Mouse (Mus musculus): ENCODE results near the gene Slit1.

The Slit1 gene

DNA sequence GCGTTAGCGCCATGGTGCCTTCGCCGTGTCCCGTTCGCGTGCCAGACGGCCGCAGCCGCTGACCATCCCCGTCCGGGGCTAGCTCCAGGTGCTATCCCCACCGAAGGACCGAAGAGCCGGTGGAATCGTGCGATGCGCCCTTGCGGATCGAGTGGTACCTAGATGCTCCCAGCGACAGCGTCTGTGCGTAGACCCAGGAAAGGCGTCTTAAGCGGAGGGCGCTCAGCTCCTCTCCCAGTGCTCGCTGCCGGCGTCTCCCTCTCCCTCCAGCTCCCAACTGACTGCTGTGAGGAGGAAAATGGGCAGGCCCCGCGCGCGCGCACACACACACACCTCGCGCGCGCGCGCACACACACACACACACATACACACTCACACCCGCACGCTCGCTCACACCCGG is at the start of gene Slit1:
Slit1 (minus strand) TSS at position 270 of the 400 bp plus-strand sequence.
- DNase-seq (ENCODE audit: low spot score), result no peak

DNA sequence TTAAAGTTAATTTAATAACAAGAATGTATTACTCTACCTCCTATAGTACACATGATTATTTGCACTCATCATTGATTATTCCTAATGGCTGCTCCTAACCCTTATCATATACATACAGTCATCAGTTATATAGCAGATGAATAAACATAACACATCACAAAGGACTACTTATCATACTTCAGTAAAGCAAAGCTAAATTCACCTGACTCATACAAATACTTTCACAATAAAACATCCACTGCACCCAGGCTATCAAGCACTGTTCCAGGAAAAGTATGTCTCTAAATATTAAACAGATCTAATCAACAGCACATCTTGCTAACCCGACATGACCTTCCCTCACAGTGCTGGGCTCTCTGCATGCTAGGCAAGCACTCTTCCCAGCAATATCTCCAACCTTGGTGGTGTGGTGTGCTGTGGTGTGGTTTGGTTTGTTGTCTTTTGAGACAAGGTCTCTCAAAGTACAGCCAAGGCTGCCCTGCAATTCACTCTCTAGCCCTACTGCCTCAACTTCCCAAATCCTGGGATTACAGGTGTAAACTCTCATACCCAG is 49.5 kb upstream of the Slit1 start:
- no peak for DNase-seq (ENCODE audit: low spot score)

DNA sequence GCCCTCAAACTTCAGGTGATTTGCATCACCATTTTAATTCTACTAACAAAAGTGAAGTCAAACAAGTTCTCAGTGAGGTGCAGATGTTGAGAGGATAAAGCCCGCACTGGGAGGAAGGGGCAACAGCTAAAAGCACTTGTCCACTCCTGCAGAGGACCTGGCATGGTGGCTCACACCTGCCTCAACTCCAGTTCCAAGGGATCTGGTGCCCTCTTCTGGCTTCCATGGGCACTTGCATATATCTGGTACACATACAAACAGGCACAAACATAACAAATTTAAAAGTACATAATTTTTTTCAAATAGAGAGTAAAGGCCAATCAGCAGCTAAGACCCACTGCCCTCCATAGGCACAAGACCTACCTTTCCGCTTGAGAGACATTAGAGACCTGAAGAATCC is 47.9 kb upstream of the Slit1 start:
- no peak for DNase-seq (ENCODE audit: low spot score)

GRCm38 (mm10) chr19:41789110-41789961 is 45.9 kb upstream of the Slit1 start:
- no peak for DNase-seq (ENCODE audit: low spot score)

GRCm38 (mm10) chr19:41786896-41787295 is 43.4 kb upstream of the Slit1 start:
- no peak for DNase-seq (ENCODE audit: low spot score)

DNA sequence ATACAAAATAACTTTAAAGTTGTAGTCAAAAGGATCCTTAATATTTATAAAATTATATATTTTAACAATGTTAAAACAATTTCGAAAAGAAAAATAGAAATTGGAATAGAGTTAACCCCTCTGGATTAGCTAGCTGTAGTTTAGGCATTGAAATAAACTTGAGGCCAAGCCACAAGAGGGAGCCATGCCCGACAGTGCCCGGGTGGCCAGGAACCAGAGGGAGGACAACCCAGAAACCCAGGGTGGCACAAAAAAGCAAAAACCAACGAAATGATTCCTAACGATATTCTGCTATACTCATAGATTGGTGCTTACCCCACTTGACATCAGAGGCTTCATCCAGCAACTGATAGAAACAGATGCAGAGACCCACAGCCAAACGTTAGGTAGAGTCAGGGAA is 34.0 kb upstream of the Slit1 start:
- DNase-seq (ENCODE audit: low spot score), result no peak

DNA sequence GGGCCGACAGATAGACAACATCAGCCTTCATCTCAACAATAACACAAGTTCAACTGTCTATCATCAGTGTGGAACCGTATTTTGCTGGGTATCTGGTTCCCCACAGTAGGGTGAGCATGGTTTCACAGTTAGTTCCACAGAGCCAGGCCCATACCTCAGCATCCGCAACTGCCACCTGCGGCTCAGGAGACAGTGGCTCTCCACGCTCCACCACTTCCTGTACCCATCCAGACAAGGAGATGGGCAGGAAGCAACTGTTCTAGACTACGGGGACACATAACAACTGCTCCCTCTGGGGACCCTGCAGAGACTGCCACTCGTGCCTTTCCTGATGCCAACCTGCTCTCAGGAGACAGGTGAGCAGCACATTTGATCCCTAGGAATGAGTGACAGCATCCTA is 25.2 kb upstream of the Slit1 start:
- no peak for DNase-seq (ENCODE audit: low spot score)

DNA sequence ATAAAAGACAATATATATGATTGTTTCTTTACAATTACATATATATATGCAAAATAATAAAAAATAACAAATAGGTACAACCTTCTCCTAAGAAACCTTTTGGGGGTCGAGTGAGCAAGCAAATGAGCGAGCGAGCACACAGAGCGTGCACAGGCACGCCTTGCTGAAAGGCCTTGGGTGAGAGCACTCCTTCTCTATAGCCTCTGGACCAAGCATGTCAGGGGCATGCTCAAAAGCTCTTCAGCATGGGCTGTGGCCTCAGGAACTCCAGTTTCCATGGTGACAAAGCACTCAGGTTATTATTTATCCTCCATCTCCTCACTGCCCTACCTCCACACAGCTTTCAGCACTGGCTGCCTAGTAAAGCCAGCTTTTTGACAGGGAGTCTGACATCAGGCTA is 23.2 kb upstream of the Slit1 start:
- no peak for DNase-seq (ENCODE audit: low spot score)

DNA sequence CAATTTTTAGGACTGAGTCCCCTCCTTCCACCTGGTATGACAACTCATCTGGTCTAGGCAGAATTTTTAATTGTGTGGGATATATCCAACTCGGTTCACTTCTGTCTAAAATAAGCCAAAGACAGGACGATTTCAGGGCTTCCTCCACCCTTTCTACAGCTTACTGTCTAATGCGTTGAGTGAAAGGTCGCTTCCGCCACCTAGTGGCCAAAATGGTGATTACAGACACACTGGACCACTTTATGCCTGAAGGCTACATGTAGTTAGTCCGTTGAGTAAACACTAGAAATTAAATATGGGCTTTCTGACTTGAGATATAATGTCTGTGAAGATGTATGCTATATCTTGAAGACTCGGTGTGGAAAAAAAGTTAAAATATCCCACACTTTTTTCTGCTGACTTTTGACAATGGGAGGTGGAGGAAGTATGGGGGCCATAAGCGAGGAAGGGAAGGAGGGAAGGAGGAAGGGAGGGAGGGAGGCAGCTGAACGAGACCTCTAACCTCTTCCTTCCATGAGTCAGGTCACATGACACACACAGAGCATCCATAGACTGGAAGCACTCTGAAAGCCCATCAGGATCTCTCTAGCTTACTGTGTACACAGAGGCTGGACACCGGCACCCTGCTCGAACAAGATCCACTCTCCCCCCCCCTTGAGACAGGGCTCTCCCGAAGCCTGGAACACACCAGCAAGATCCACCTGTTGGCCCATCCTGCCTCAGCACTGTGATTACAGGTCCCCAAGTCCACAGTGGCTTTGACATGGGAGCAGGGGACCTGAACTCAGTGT is 20.6 kb upstream of the Slit1 start:
- peak; percentile 87 for DNase-seq (ENCODE audit: low spot score)

DNA sequence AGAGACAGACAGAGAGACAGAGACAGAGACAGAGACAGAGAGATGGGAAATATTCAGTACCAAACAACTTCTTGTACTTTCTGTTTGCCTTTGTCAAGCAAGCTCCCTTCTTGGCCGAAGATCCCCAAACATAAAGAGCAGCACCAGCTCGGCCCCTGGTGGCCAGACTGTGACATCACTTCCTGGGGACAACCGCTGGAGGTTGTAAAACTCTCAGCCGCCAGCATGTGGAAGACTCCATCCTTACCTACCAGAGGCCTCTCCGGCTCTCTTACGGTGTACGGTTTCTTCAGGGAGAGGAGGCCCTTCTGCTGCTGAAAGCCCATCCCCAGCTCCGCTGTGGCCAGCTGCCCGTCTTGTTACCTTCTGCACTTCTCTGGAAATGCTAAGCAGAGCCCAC is 18.1 kb upstream of the Slit1 start:
- DNase-seq (ENCODE audit: low spot score), result no peak

DNA sequence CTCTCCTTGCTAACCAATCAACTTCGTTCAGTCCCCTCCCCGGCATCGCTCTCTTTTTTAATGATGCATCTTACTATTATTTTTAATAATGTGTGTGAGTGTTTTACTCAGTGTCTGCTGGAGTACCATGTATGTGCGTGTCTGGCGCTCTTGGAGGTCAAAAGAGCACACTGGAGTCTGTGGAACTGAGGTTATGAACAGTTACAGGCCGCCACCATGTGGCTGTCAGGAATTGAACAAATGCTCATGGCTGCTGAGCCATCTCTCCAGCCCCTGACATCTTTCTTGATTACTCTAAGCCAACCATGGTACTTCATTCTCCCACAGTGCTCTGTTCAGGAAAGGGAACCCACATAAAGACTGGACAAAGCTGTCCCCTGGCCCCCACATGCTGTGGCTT is 16.3 kb upstream of the Slit1 start:
- no peak for DNase-seq (ENCODE audit: low spot score)

DNA sequence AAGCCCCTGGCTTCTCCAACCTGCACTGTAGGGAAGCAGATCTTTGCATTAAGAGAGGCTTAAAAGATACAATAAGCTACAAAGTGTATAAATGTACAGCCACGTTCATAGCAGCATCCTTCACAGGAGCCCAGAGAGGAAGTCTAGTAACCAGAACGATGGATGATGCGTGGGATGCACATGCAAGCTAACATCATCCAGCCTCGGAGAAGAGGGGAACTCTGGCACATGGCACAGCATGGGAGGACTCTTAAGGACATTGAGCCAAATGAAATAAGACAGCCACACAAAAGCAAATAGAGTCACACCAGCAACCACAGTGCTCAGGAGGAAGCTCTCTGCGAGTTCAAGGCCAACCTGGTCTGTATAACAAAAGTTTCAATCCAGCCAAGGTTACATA is 15.8 kb upstream of the Slit1 start:
- DNase-seq (ENCODE audit: low spot score), result no peak

- no peak for DNase-seq (ENCODE audit: low spot score)
Observed at GRCm38 (mm10) chr19:41754760-41755159, 11.3 kb upstream of the Slit1 start.

DNA sequence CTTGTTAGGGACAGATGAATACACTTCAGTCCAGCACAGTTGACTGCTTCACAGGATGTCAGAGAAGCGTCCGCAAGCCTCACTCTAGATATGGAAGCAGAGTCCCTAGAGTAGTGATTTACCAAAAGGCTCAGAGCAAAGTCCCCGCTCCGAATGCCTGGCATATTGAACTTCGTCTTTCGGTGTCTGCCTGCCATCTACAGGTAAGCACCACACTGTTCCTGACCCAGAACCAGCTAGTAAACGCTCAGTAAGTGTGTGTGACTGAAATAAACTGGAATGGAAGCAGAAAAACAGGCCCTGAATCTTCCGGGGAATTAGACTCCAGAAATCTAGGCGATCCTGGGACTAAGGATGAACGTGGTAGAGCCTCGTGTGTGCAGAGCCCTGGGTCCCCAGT is 8.4 kb upstream of the Slit1 start:
- DNase-seq (ENCODE audit: low spot score), result no peak

GRCm38 (mm10) chr19:41747436-41747835 is 4.0 kb upstream of the Slit1 start:
- DNase-seq (ENCODE audit: low spot score), result no peak

DNA sequence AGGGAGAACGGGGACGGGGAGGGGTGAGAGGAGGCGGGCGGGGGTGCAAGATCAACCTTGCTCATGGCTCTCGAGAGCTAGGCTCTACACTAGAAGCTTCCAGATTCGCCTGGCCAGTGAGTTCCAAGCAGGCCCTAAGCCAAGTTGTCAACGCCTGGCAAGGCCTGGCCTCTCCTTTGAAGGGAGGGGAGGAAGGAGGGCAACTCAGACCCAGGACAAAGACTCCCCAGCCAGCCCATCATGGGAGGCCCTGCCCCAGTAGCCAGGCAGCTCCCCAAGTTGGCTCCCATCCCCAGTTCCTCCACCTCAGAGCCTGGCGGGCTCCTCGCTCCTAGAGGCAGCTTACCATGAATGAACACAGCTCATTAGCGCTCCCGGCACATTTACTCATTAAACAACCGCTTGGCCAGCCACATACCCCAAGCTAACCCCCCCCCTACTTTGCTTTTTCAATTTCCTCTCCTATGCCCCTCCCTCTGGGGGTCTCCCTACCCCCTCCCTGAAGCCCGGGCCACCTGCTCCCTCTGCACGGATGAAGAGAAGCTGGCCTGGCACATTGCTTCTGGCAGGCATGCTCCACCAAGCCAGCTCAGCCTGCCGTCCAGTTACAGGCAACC is 2.6 kb upstream of the Slit1 start:
- DNase-seq (ENCODE audit: low spot score), result no peak

- DNase-seq (ENCODE audit: low spot score), result peak; percentile 15
Observed at GRCm38 (mm10) chr19:41738896-41739295, 4.6 kb downstream of the Slit1 start.

DNA sequence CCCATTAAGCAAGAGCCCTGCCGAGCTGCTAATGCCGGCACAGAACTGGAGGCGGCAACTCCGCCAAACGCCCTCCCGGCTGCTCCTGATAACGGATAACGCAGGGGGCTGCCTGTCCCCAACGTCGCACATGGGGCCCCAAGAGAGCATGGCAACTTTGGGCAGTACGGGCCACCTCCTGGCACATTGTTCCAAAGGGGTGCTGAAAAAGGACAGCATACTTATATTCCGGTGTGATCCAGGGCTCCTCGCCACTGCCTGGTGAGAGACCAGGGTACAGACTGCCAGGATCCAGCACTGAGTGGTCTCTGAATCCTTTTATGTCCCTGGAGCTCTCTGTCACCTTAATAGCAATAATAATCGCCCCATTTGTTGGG is 5.0 kb downstream of the Slit1 start:
- DNase-seq (ENCODE audit: low spot score), result peak; percentile 37

- peak; percentile 20 for DNase-seq (ENCODE audit: low spot score)
Observed at GRCm38 (mm10) chr19:41737657-41738428, 5.6 kb downstream of the Slit1 start.

DNA sequence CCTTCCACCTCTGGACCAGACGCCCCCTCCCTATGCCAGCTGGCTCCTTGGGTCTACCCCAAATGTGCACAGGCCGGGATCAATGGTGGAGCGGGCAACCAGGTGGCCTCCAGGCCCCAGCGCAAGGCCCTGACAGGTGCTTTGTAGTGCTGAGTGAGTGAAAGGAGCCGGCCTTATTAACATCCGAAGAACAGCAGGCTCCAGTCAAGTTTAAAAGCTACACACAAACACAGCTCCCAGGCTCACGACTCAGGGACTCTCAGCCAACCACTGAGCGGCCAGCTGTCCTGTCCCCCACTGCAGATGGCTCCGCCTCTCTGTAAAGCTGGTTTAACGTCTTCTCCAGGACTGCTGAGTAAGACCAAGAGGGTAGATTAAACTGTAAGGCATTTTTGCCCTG is 8.8 kb downstream of the Slit1 start:
- peak; percentile 11 for DNase-seq (ENCODE audit: low spot score)

DNA sequence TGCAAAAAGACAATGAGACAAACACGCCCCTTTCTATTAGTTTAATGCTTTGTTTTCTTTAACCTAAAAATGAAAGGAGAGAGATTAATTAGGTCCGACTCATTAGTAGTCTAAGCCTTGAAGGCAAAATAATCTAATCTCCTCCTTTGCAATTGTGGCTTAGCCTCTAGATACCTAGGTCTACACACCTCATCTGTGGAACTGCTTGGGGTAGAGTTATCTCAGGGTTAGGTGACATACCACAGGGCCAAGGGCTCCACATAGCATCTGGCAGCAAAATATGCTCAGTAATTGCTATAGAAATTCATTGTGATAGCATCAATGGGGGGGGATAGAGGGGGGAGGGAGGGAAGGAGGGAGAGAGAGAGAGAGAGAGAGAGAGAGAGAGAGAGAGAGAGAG is 18.0 kb downstream of the Slit1 start:
- no peak for DNase-seq (ENCODE audit: low spot score)
